Mouse (Mus musculus): Measurements from ENCODE around the gene Mri1.

Mri1 gene

GRCm38 (mm10) chr8:84202938-84203917 is 53.9 kb downstream of the Mri1 start:
- DNase-seq (ENCODE audit: inconsistent ontology term), result peak; percentile 99

- peak; percentile 93 for DNase-seq (ENCODE audit: inconsistent ontology term)
These were observed 54.7 kb downstream of the Mri1 start for GRCm38 (mm10) chr8:84202466-84202865.

- DNase-seq (ENCODE audit: inconsistent ontology term), result peak; percentile 85
These were observed 55.4 kb downstream of the Mri1 start for GRCm38 (mm10) chr8:84201545-84202245.

- DNase-seq (ENCODE audit: inconsistent ontology term), result peak; percentile 95
These were observed 56.2 kb downstream of the Mri1 start for GRCm38 (mm10) chr8:84200652-84201544.

- peak; percentile 71 for DNase-seq (ENCODE audit: inconsistent ontology term)
These were observed 57.0 kb downstream of the Mri1 start for GRCm38 (mm10) chr8:84200126-84200555.
